Mouse (Mus musculus) midbrain, embryonic 11.5 days (tissue): ENCODE results near the gene Arhgef7. TPM values are rescaled to one million over a fixed set of nuclear protein-coding genes. Genes with fewer than 3 reads are reported as not detected.

ENCODE experiments used
- ATAC-seq: fragments of 200-750 bp; cut with Nextera tagmentation; 2 replicates; pipeline ENCODE4 v1.8.0; 2017; ENCODE audit warnings: moderate TSS enrichment, moderate library complexity; ENCODE audit not compliant: low FRiP score
- DNase-seq: peaks from one replicate; pipeline ENCODE4 v3.0.0; 2015; ENCODE audit warnings: low spot score; ENCODE audit errors: missing footprints
- H3K27ac ChIP-seq: fragments of 300-500 bp; sonication (generic); 2 replicates; pipeline ENCODE4 v1.5.1; 2014; ENCODE audit warnings: low read depth, low read length
- H3K27me3 ChIP-seq: fragments of 300-500 bp; sonication (generic); 2 replicates; pipeline ENCODE4 v1.6.1; 2014; ENCODE audit warnings: mild to moderate bottlenecking, low read length, moderate library complexity, mixed read lengths; ENCODE audit not compliant: control insufficient read depth, insufficient read depth
- H3K36me3 ChIP-seq: fragments of 300-500 bp; sonication (generic); 2 replicates; pipeline ENCODE4 v1.6.1; 2014; ENCODE audit warnings: mild to moderate bottlenecking, low read length, moderate library complexity, mixed read lengths; ENCODE audit not compliant: control insufficient read depth, insufficient read depth
- H3K4me1 ChIP-seq: fragments of 300-500 bp; sonication (generic); 2 replicates; pipeline ENCODE4 v1.6.1; 2014; ENCODE audit warnings: low read length; ENCODE audit not compliant: control insufficient read depth, insufficient read depth
- H3K4me2 ChIP-seq: fragments of 300-500 bp; sonication (generic); 2 replicates; pipeline ENCODE4 v1.6.1; 2014; ENCODE audit warnings: mild to moderate bottlenecking, moderate library complexity
- H3K4me3 ChIP-seq: fragments of 300-500 bp; sonication (generic); 2 replicates; pipeline ENCODE4 v1.5.1; 2014; ENCODE audit warnings: low read depth, low read length
- H3K9ac ChIP-seq: fragments of 300-500 bp; sonication (generic); 2 replicates; pipeline ENCODE4 v1.6.1; 2014; ENCODE audit warnings: low read length
- H3K9me3 ChIP-seq: fragments of 300-500 bp; sonication (generic); 2 replicates; pipeline ENCODE4 v1.6.1; 2016; ENCODE audit warnings: low read length; ENCODE audit not compliant: control insufficient read depth
- WGBS: fragments of 180-500 bp; shearing (Covaris S2); extraction: QIAGEN DNeasy Blood & Tissue Kit; methylation state at CpG from one replicate; pipeline ENCODE4 v1.1.7; 2014; 5-methylcytosine and 5-hydroxymethylcytosine counted together
- polyA plus RNA-seq: library from polyadenylated mRNA; unstranded; fragments of >200 nt; fragmentation: Nextera tagmentation; extraction: Ambion mirVana; gene quantifications from 2 replicates; pipeline ENCODE4 v1.2.1, GENCODE M21; 2014

The Arhgef7 gene
- polyA plus RNA-seq, 1 experiment from 2014 or later = 56.8 TPM

DNA sequence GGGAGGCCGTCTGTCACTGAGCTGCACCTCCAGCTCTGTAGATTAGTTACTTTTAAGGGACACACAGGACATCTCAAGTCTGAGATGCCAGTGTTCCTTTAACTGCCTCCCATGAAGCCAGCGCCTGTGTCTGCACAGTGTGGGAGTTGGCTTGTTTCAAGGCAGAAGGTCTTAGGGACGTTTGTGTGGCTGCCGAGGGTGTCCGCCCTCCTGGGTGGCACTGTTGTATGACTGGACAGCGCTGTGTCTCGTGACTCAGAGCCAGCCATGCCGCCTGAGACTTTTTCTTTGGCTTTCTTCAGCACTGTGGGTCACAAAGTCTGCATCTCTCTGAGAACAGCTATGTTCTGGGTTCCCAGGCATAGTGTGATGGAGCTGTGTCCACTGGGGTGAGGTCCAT lies 69.6 kb downstream of the Arhgef7 start:
- no peaks in the 10 kb centered on the region for H3K4me1 ChIP-seq
- WGBS = 89% methylated on average over 8 of the region's 8 CpGs
- no peaks in the 10 kb centered on the region for H3K27me3 ChIP-seq
- no peaks in the 10 kb centered on the region for H3K9me3 ChIP-seq
- DNase-seq (no peak), ATAC-seq (no peak)
- H3K27ac ChIP-seq = no peak overlapping the region
- H3K9ac ChIP-seq = no peak overlapping the region
- H3K4me2 ChIP-seq = no peak overlapping the region
- peaks cover 2% of the 10 kb centered on the region; the same call in 1 of the 2 replicates for H3K36me3 ChIP-seq
- no peak overlapping the region for H3K4me3 ChIP-seq

DNA sequence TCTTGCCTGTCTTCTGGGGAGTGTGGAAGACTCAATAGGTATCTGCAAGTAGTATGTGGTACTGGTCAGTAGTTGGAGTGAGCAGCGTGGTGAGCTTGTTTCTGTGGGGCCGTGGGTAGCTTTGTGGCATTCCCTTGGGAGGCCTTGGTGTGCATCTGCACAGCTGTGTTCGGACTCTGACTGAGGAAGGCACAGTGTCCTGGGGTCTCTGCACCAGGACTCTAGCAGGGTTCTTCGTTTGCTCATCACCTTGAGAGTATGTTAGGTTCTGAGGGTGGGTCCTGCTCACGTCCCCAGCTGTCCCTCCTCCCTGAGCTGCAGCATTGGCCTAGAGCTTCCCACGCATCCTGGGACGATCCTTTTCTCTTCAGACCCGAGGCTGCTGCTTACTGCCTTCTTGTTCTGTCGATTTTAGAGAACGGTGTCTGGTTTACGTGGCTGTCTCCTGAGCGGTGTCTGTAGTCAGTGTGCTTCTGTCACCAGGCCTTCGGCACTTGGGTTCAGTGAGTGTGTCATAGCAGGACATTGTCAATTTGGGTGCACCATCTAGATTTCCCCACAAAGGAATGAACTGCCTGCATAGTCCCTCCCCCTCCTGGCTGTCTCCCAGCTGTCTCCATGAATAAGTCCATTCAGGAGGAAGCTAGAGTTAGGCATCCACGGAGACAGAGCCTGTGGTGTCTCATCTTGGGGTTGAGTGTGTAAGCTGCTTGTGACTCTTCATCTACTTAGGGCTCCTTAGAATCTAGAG lies 70.4 kb downstream of the Arhgef7 start:
- no peak overlapping the region for H3K27ac ChIP-seq
- ATAC-seq = no peak
- H3K4me1 ChIP-seq = no peaks in the 10 kb centered on the region
- no peak overlapping the region for H3K4me2 ChIP-seq
- peaks cover 2% of the 10 kb centered on the region; the same call in 1 of the 2 replicates for H3K36me3 ChIP-seq
- H3K9ac ChIP-seq = no peak overlapping the region
- H3K4me3 ChIP-seq = no peak overlapping the region
- no peaks in the 10 kb centered on the region for H3K9me3 ChIP-seq
- 89% methylated on average over 14 of the region's 14 CpGs for WGBS
- no peak for DNase-seq
- no peaks in the 10 kb centered on the region for H3K27me3 ChIP-seq

DNA sequence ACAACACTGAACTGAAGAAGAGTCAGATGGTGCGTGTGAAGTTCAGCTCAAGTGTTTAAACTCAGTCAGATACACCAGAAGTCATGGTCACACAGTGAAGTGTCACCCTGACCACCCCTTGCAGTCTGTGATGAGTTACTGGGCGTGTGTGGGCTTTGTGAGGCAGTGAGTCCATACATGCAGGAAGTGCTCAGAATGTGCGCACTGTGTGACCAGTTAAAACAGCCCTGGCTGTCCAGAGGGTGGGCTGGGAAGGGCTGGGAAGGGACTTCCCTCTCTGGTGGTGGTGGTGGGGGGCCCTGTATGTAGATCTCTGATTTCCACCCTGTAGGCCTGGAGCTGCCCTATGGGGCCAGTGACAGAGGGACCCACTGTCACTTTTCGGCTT lies 71.0 kb downstream of the Arhgef7 start:
- no peak overlapping the region for H3K4me2 ChIP-seq
- DNase-seq (no peak), ATAC-seq (no peak)
- H3K27ac ChIP-seq = no peak overlapping the region
- no peak overlapping the region for H3K4me3 ChIP-seq
- no peaks in the 10 kb centered on the region for H3K4me1 ChIP-seq
- WGBS = 90% methylated on average over 4 of the region's 4 CpGs
- no peak overlapping the region for H3K9ac ChIP-seq
- H3K27me3 ChIP-seq = no peaks in the 10 kb centered on the region
- H3K36me3 ChIP-seq = peaks cover 7% of the 10 kb centered on the region; the same call in 1 of the 2 replicates
- no peaks in the 10 kb centered on the region for H3K9me3 ChIP-seq

DNA sequence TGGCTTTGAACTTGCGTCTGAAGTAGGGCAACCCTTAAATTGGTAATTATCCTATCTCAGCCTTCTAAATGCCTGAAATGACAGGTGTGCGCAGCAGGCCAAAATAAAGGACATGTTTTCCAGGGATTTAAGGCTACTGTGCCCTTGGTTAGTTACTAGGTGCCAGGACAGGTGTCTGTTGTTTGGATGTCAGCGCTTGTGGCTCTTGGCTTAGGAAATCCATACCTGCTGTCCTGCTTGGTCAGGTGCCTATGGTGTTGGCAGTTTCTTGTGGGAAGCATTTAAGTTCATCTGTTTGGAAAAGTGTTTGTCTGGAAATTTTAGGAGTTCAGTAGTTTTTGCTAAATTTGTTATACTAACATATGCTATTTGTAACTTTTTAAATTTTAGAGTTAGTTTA lies 71.6 kb downstream of the Arhgef7 start:
- DNase-seq (no peak), ATAC-seq (no peak)
- H3K4me3 ChIP-seq = no peak overlapping the region
- H3K4me2 ChIP-seq = no peak overlapping the region
- H3K9me3 ChIP-seq = no peaks in the 10 kb centered on the region
- H3K27ac ChIP-seq = no peak overlapping the region
- H3K27me3 ChIP-seq = no peaks in the 10 kb centered on the region
- H3K9ac ChIP-seq = no peak overlapping the region
- H3K36me3 ChIP-seq = peaks cover 7% of the 10 kb centered on the region; the same call in 1 of the 2 replicates
- 87% methylated on average over 3 of the region's 3 CpGs for WGBS
- H3K4me1 ChIP-seq = no peaks in the 10 kb centered on the region

DNA sequence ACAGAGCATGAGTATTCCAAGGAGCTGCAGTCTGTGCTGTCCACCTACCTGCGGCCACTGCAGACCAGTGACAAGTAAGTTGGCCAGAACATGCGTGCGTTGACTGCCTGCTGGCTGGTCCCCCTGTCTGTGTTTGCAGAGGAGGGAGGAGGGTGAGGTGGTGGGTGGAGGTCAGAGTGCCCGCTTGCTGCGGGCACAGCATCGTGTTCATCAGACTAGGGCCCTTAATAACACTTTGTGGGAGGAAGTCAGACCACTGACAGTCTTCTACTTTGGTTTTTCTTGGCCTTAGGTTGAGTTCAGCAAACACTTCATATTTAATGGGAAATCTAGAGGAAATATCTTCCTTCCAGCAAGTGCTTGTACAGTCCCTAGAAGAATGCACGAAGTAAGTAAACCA lies 73.0 kb downstream of the Arhgef7 start:
- H3K27ac ChIP-seq = no peak overlapping the region
- H3K9ac ChIP-seq = no peak overlapping the region
- H3K27me3 ChIP-seq = no peaks in the 10 kb centered on the region
- no peaks in the 10 kb centered on the region for H3K4me1 ChIP-seq
- H3K9me3 ChIP-seq = no peaks in the 10 kb centered on the region
- WGBS = 91% methylated on average over 7 of the region's 7 CpGs
- peaks cover 7% of the 10 kb centered on the region; the same call in 1 of the 2 replicates for H3K36me3 ChIP-seq
- no peak for DNase-seq
- no peak for ATAC-seq
- H3K4me3 ChIP-seq = no peak overlapping the region
- H3K4me2 ChIP-seq = no peak overlapping the region

DNA sequence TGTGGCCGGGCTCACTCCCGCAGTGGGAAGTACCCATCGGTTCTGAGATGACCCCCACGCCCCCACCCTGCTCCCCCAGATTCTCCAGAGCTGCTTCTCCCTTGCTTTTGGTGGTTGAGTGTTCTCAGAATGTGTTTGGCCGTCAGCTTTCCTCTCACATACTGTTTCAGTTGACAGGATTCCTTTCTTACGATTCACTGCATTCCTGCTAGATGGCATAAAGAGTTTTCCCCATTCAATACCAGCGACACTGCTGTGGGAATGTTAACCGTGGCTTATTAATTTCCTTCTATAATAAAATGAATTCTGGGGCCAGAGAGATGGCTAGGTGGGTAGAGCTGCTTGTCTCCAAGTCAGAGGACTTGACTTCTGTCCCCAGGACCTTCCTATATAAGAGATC lies 74.0 kb downstream of the Arhgef7 start:
- WGBS = 74% methylated on average over 8 of the region's 8 CpGs
- peaks cover 9% of the 10 kb centered on the region; the same call in 1 of the 2 replicates for H3K36me3 ChIP-seq
- no peak overlapping the region for H3K27ac ChIP-seq
- H3K27me3 ChIP-seq = no peaks in the 10 kb centered on the region
- no peak overlapping the region for H3K4me3 ChIP-seq
- no peak for ATAC-seq
- no peak overlapping the region for H3K4me2 ChIP-seq
- DNase-seq = peak; percentile 72
- no peak overlapping the region for H3K9ac ChIP-seq
- H3K9me3 ChIP-seq = no peaks in the 10 kb centered on the region
- no peaks in the 10 kb centered on the region for H3K4me1 ChIP-seq

DNA sequence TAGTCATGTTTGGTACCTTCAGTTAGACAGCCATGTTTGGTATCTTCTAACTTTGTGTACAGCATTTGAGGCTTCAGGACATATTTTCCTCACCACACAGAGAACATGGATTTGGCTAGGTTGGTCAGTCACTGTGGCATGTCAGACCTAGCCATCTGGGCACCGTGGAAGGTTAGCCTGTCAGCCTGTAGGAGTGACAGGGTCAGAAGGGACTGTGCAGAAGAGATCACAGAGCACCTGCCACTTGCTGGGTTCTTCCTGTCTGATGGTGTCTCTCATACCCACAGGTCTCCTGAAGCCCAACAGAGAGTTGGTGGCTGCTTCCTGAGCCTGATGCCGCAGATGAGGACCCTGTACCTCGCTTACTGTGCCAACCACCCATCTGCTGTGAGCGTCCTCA lies 77.4 kb downstream of the Arhgef7 start:
- H3K4me1 ChIP-seq = no peaks in the 10 kb centered on the region
- H3K9ac ChIP-seq = no peak overlapping the region
- H3K36me3 ChIP-seq = peaks cover 18% of the 10 kb centered on the region
- no peak overlapping the region for H3K4me2 ChIP-seq
- H3K27ac ChIP-seq = no peak overlapping the region
- ATAC-seq (no peak), DNase-seq (no peak)
- H3K9me3 ChIP-seq = no peaks in the 10 kb centered on the region
- no peak overlapping the region for H3K4me3 ChIP-seq
- H3K27me3 ChIP-seq = no peaks in the 10 kb centered on the region
- 97% methylated on average over 4 of the region's 4 CpGs for WGBS

DNA sequence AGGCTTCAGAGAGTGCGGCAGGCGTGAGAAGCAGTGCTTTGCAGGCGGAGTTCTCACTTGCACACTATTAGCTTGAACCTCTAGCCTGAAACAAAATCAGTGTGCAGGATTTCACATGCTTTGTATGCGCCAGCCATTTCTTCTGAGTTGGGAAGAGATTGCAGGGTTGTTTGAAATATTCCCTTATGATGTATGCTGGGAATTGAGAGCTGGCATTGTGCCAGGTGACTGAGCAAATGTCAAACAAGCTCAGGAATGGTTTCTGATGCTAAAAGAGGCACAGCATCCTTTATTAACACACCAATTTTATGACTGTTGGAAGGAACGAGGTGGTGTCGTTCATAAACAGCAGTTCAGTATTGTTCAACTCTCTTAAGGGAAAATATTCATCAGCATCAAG lies 78.7 kb downstream of the Arhgef7 start:
- Histone ChIP-seq H3K27me3 (no peaks in the 10 kb centered on the region), H3K36me3 (peaks cover 29% of the 10 kb centered on the region), H3K4me1 (no peaks in the 10 kb centered on the region), H3K9me3 (no peaks in the 10 kb centered on the region), H3K27ac (no peak overlapping the region), H3K4me3 (no peak overlapping the region), H3K9ac (no peak overlapping the region), H3K4me2 (no peak overlapping the region)
- 88% methylated on average over 6 of the region's 6 CpGs for WGBS
- no peak for ATAC-seq
- no peak for DNase-seq

DNA sequence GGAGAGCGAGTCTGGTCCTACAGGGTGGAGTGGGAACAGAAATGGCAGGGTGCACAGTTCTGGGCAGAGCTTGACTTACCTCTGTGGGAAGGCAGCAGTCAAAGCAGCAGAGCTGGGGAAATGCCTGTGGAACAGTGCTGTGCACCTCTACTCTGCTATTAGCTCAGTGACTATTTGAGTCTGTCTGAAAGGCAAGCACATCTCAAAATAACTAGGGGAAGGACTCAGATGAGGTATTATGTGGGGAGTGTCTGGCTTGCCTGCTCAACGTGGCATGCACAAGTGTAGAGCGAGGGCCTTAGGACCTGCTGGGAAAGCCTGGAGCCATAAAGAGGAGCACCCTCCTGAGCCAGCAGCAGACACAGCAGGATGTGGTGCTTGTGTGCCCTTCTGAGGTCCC lies 79.8 kb downstream of the Arhgef7 start:
- H3K27ac ChIP-seq = no peak overlapping the region
- 81% methylated on average over 3 of the region's 3 CpGs for WGBS
- no peaks in the 10 kb centered on the region for H3K4me1 ChIP-seq
- DNase-seq (no peak), ATAC-seq (no peak)
- no peaks in the 10 kb centered on the region for H3K9me3 ChIP-seq
- peaks cover 27% of the 10 kb centered on the region for H3K36me3 ChIP-seq
- no peak overlapping the region for H3K9ac ChIP-seq
- no peaks in the 10 kb centered on the region for H3K27me3 ChIP-seq
- no peak overlapping the region for H3K4me3 ChIP-seq
- H3K4me2 ChIP-seq = no peak overlapping the region
